Mouse (Mus musculus): ENCODE data around the gene Zc3h12b. TPM values are rescaled to one million over a fixed set of nuclear protein-coding genes. Genes with fewer than 3 reads are reported as not detected.

Zc3h12b gene
- total RNA-seq, 2 experiments from 2014 or later = 3.0 to 3.8 TPM

Other genes starting within 250 kb of the Zc3h12b start
- not detected for gene Asb12, start 153.7 kb upstream of the Zc3h12b start, total RNA-seq (2021)
- not detected for gene Pfn5, start 153.6 kb upstream of the Zc3h12b start, total RNA-seq (2021)
- 1 to 10 TPM; 2.9 to 3.6 TPM for gene Zc4h2, start 53.2 kb upstream of the Zc3h12b start, total RNA-seq (2021)
- gene Las1l, start 245.3 kb downstream of the Zc3h12b start, total RNA-seq (2021) = 10 to 100 TPM; 42.5 to 44.9 TPM

Measured in adrenal gland, postnatal 36 days (tissue).